Mouse (Mus musculus) CH12.LX (cell line): ENCODE data around the gene Ell. TPM values are rescaled to one million over a fixed set of nuclear protein-coding genes. Genes with fewer than 3 reads are reported as not detected.

Experiments
- DNase-seq: peaks from one replicate; pipeline ENCODE4 v3.0.0-alpha.2; 2013; ENCODE audit errors: extremely low read depth
- H3K27ac ChIP-seq: 2 replicates; pipeline ENCODE4 v1.5.1; 2012; ENCODE audit warnings: low read depth, mild to moderate bottlenecking, control low read depth, moderate library complexity; ENCODE audit not compliant: insufficient read depth
- H3K27me3 ChIP-seq: replicated peaks from 2 replicates; pipeline ENCODE3; 2012; ENCODE audit warnings: inconsistent platforms
- H3K36me3 ChIP-seq, 2 experiments: replicated peaks in 1 of 2; 2 replicates each; pipeline versions ENCODE3 to v1.6.1; 2012; ENCODE audit warnings: inconsistent platforms in 1 of 2, low read length in 1 of 2, mild to moderate bottlenecking in 1 of 2, mixed read lengths in 1 of 2, moderate library complexity in 1 of 2; ENCODE audit not compliant: control insufficient read depth in 1 of 2, insufficient read depth in 1 of 2
- H3K4me1 ChIP-seq, 2 experiments: 2 replicates each; pipeline ENCODE4 v1.6.1; 2012; ENCODE audit warnings: inconsistent platforms in 1 of 2, moderate library complexity in 1 of 2; ENCODE audit not compliant: insufficient read depth in 2 of 2, control insufficient read depth in 1 of 2
- H3K4me2 ChIP-seq: 2 replicates; pipeline ENCODE4 v1.6.1; 2012; ENCODE audit warnings: low read depth, mild to moderate bottlenecking, control low read depth; ENCODE audit not compliant: poor library complexity, insufficient read depth, severe bottlenecking
- H3K4me3 ChIP-seq, 3 experiments: fragments of 150-350 bp in 1 of 3; sonication (generic) in 1 of 3; replicated peaks in 1 of 3; 2 replicates each; pipeline versions ENCODE3 to v1.5.1; 2011 to 2012; ENCODE audit warnings: low read depth in 2 of 3, low read length in 2 of 3, mild to moderate bottlenecking in 2 of 3, moderate library complexity in 2 of 3, control low read depth in 1 of 3, improper control_type of control experiment in 1 of 3, inconsistent platforms in 1 of 3, mixed read lengths in 1 of 3; ENCODE audit not compliant: poor library complexity in 1 of 3
- H3K79me2 ChIP-seq: replicated peaks from 2 replicates; pipeline ENCODE4 v1.6.1; 2012; ENCODE audit warnings: mild to moderate bottlenecking, moderate library complexity; ENCODE audit not compliant: control insufficient read depth, poor library complexity, insufficient read depth, severe bottlenecking; ENCODE audit errors: extremely low read depth
- H3K9ac ChIP-seq: 2 replicates; pipeline ENCODE4 v1.6.1; 2012; ENCODE audit warnings: low read depth, mild to moderate bottlenecking, control low read depth, moderate library complexity; ENCODE audit not compliant: insufficient read depth
- H3K9me3 ChIP-seq: replicated peaks from 2 replicates; pipeline ENCODE3; 2012; ENCODE audit warnings: low read length, inconsistent platforms, mixed read lengths
- BHLHE40 ChIP-seq: IDR thresholded peaks from 2 replicates; pipeline ENCODE4 v1.6.1; 2011; ENCODE audit warnings: mild to moderate bottlenecking, low read depth, low read length, improper control_type of control experiment
- CTCF ChIP-seq, 2 experiments: IDR thresholded peaks in 1 of 2; conservative IDR thresholded peaks in 1 of 2; 2 replicates each; pipeline ENCODE4 v1.5.1; 2011 to 2012; ENCODE audit warnings: low read depth in 2 of 2, low read length in 2 of 2, improper control_type of control experiment in 1 of 2, inconsistent platforms in 1 of 2, mild to moderate bottlenecking in 1 of 2, moderate library complexity in 1 of 2
- E2F4 ChIP-seq: IDR thresholded peaks from 2 replicates; pipeline ENCODE4 v1.6.1; 2011; ENCODE audit warnings: low read depth, low read length, improper control_type of control experiment; ENCODE audit not compliant: insufficient replicate concordance
- ELF1 ChIP-seq: IDR thresholded peaks from 2 replicates; pipeline ENCODE4 v1.6.1; 2014; ENCODE audit warnings: low read depth, mild to moderate bottlenecking, inconsistent platforms, low read length, improper control_type of control experiment
- EP300 ChIP-seq: IDR thresholded peaks from 2 replicates; pipeline ENCODE4 v1.6.1; 2011; ENCODE audit warnings: low read length, improper control_type of control experiment
- ETS1 ChIP-seq: conservative IDR thresholded peaks from 2 replicates; pipeline ENCODE4 v1.6.1; 2012; ENCODE audit warnings: low read depth, mild to moderate bottlenecking, inconsistent platforms, low read length, improper control_type of control experiment, moderate library complexity
- GABPA ChIP-seq: IDR thresholded peaks from 2 replicates; pipeline ENCODE4 v1.6.1; 2012; ENCODE audit warnings: low read depth, low read length, improper control_type of control experiment, inconsistent platforms; ENCODE audit not compliant: insufficient replicate concordance
- HCFC1 ChIP-seq: IDR thresholded peaks from 2 replicates; pipeline ENCODE4 v1.6.1; 2012; ENCODE audit warnings: low read depth, mild to moderate bottlenecking, inconsistent platforms, low read length, improper control_type of control experiment
- IRF4 ChIP-seq: IDR thresholded peaks from 2 replicates; pipeline ENCODE4 v1.6.1; 2014; ENCODE audit warnings: low read depth, mild to moderate bottlenecking, inconsistent platforms, low read length, improper control_type of control experiment
- JUN ChIP-seq: IDR thresholded peaks from 2 replicates; pipeline ENCODE4 v1.6.1; 2011; ENCODE audit warnings: low read depth, mild to moderate bottlenecking, low read length, improper control_type of control experiment, moderate library complexity; ENCODE audit not compliant: insufficient read depth
- JUND ChIP-seq: conservative IDR thresholded peaks from 2 replicates; pipeline ENCODE4 v1.6.1; 2011; ENCODE audit warnings: low read depth, low read length, improper control_type of control experiment
- KAT2A ChIP-seq: IDR thresholded peaks from 2 replicates; pipeline ENCODE4 v1.6.1; 2012; ENCODE audit warnings: low read length, improper control_type of control experiment, inconsistent platforms; ENCODE audit not compliant: insufficient replicate concordance
- MAFK ChIP-seq: IDR thresholded peaks from 2 replicates; pipeline ENCODE4 v1.6.1; 2011; ENCODE audit warnings: low read length, improper control_type of control experiment; ENCODE audit not compliant: insufficient replicate concordance
- MAZ ChIP-seq: IDR thresholded peaks from 2 replicates; pipeline ENCODE4 v1.6.1; 2012; ENCODE audit warnings: low read depth, mild to moderate bottlenecking, inconsistent platforms, low read length, improper control_type of control experiment, moderate library complexity
- MEF2A ChIP-seq: IDR thresholded peaks from 2 replicates; pipeline ENCODE4 v1.6.1; 2014; ENCODE audit warnings: low read depth, mild to moderate bottlenecking, inconsistent platforms, low read length, improper control_type of control experiment, borderline replicate concordance
- MXI1 ChIP-seq: IDR thresholded peaks from 2 replicates; pipeline ENCODE4 v1.6.1; 2011; ENCODE audit warnings: mild to moderate bottlenecking, low read depth, low read length, improper control_type of control experiment
- MYC ChIP-seq: IDR thresholded peaks from 2 replicates; pipeline ENCODE4 v1.6.1; 2011; ENCODE audit warnings: low read depth, mild to moderate bottlenecking, improper control_type of control experiment, low read length
- NRF1 ChIP-seq: IDR thresholded peaks from 2 replicates; pipeline ENCODE4 v1.6.1; 2014; ENCODE audit warnings: low read depth, mild to moderate bottlenecking, inconsistent platforms, low read length, improper control_type of control experiment, moderate library complexity
- PAX5 ChIP-seq: IDR thresholded peaks from 2 replicates; pipeline ENCODE4 v1.6.1; 2012; ENCODE audit warnings: low read length, inconsistent platforms, mixed read lengths
- POLR2AphosphoS2 ChIP-seq: IDR thresholded peaks from 2 replicates; pipeline ENCODE4 v1.6.1; 2011; ENCODE audit warnings: low read depth, low read length, improper control_type of control experiment
- RCOR1 ChIP-seq: conservative IDR thresholded peaks from 2 replicates; pipeline ENCODE4 v1.6.1; 2012; ENCODE audit warnings: low read depth, mild to moderate bottlenecking, inconsistent platforms, low read length, improper control_type of control experiment
- SIN3A ChIP-seq: IDR thresholded peaks from 2 replicates; pipeline ENCODE4 v1.6.1; 2012; ENCODE audit warnings: low read length, improper control_type of control experiment, inconsistent platforms
- SMC3 ChIP-seq: IDR thresholded peaks from 2 replicates; pipeline ENCODE4 v1.6.1; 2011; ENCODE audit warnings: low read depth, low read length, improper control_type of control experiment
- TBP ChIP-seq: conservative IDR thresholded peaks from 2 replicates; pipeline ENCODE4 v1.6.1; 2011; ENCODE audit warnings: low read depth, low read length, improper control_type of control experiment
- TCF12 ChIP-seq: IDR thresholded peaks from 2 replicates; pipeline ENCODE4 v1.6.1; 2014; ENCODE audit warnings: low read depth, mild to moderate bottlenecking, inconsistent platforms, low read length, improper control_type of control experiment
- USF1 ChIP-seq: IDR thresholded peaks from 2 replicates; pipeline ENCODE4 v1.6.1; 2014; ENCODE audit warnings: low read depth, mild to moderate bottlenecking, inconsistent platforms, low read length, improper control_type of control experiment
- ZC3H11A ChIP-seq: IDR thresholded peaks from 2 replicates; pipeline ENCODE4 v1.6.1; 2012; ENCODE audit warnings: low read depth, mild to moderate bottlenecking, inconsistent platforms, low read length, improper control_type of control experiment
- ZKSCAN1 ChIP-seq: IDR thresholded peaks from 2 replicates; pipeline ENCODE4 v1.6.1; 2012; ENCODE audit warnings: low read depth, inconsistent platforms, low read length, improper control_type of control experiment, borderline replicate concordance
- ZMIZ1 ChIP-seq: IDR thresholded peaks from 2 replicates; pipeline ENCODE4 v1.6.1; 2012; ENCODE audit warnings: low read depth, mild to moderate bottlenecking, inconsistent platforms, low read length, improper control_type of control experiment
- ZNF384 ChIP-seq: IDR thresholded peaks from 2 replicates; pipeline ENCODE4 v1.6.1; 2012; ENCODE audit warnings: low read depth, low read length, improper control_type of control experiment, inconsistent platforms
- dilution Hi-C: fragments of 300-500 bp; cut with MboI; formaldehyde crosslinking; loops from 2 replicates; pipeline ENCODE4 v1.14.3; 2020; ENCODE audit warnings: low sequenced_read_pairs; ENCODE audit not compliant: extremely low pct_unique_long_range_greater_than_20kb, extremely low pct_ligation_motif_present
- in situ Hi-C: fragments of 300-500 bp; cut with MboI; formaldehyde crosslinking; loops from 3 replicates; pipeline ENCODE4 v1.14.3; 2019; ENCODE audit warnings: low sequenced_read_pairs, low pct_ligation_motif_present, low pct_unique_long_range_greater_than_20kb, mixed read lengths
- polyA plus RNA-seq: library from polyadenylated mRNA; unstranded; fragments of >175 nt; gene quantifications from 2 replicates; pipeline ENCODE4 v1.2.1, GENCODE M21; 2012; ENCODE audit warnings: low read depth; ENCODE audit not compliant: insufficient read length
- total RNA-seq, 2 experiments: library from RNA; depleted of rRNA; stranded (reverse); fragments of 300-350 nt in 1 of 2; fragments of >200 nt in 1 of 2; gene quantifications; 2 replicates each; pipeline ENCODE4 v1.2.3; 2012 to 2014

The Ell gene
- total and polyA plus RNA-seq, 3 experiments, result 6.5 to 17.9 (median 9.8) TPM

DNA sequence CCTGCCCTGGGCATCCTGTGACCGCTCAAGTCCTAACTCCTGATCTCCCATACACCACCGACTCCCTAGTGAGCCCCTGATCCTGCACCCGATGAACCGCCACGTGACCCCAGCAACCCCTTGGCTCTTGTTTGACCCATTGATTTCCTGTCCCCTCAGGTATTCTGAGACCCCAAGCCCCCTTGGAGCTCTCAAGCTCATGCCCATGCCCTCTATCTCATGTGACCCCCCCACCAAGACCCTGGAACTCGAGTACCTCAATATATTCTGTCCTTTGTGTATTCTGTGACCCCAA is 68.3 kb downstream of the Ell start:
- H3K9me3 ChIP-seq, result no peaks in the 10 kb centered on the region
- dilution Hi-C loops, result no loop called here
- peak overlapping the region; percentile 77 to 94 (median 79) for H3K4me3 ChIP-seq
- H3K27ac ChIP-seq, result no peak overlapping the region
- TF ChIP-seq USF1 (peak; percentile 25), MXI1 (no peak)
- no peaks in the 10 kb centered on the region for H3K27me3 ChIP-seq
- no peak for DNase-seq
- H3K9ac ChIP-seq, result peak overlapping the region; percentile 81
- in situ Hi-C loops, result loop anchor here (10.0 kb wide), 1 partner anchor 63 kb away; no protein-coding TSS in a partner anchor
- peak overlapping the region; percentile 29 for H3K4me2 ChIP-seq
- peaks cover 6 to 31% of the 10 kb centered on the region in 2 experiments for H3K36me3 ChIP-seq
- H3K4me1 ChIP-seq, result peaks cover 22 to 47% of the 10 kb centered on the region in 2 experiments
- peaks cover 9% of the 10 kb centered on the region; the same call in 1 of the 2 replicates for H3K79me2 ChIP-seq

DNA sequence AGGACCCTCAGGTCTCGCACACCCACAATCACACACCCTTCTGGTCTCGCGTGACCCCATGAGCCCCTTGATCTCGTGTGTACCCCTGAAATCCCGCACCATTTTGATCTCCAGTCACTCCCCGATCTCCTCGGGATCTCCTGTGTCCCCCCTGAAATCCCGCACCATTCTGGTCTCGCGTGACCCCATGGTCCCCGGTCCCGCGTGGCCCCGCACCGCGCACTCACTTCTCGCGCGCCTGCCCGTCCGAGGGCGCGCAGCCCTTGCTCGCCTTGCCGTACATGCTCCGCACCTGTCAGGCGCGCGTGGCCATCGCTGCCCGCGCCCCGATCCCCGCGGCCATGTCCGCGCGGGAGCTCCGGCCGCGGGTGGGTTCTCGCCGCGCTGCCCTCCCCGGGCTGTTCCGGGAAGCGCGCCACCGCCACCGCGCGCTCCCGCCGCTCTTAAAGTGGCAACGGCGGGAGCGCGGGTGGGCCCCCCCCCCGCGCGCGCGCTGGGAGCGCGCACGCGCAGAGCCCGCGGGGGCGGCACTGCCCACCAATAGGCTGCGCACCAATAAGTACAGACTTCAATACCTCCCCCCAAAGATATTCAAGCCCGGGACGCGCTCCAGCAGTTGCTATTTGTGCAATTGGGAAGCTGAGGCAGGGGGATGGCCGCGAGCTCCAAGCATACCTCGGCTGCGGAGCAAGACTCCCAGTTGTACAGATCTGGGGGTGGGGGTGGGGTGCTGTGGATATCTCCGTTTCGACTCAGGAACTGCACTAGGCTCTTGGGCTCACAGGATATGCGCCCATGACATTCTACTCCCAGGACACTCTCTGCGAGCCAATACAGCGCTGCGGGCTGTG is 68.9 kb downstream of the Ell start:
- Histone ChIP-seq H3K79me2 (peaks cover 9% of the 10 kb centered on the region; the same call in 1 of the 2 replicates), H3K4me1 (peaks cover 22 to 49% of the 10 kb centered on the region in 2 experiments), H3K4me2 (peak overlapping the region; percentile 84), H3K9ac (peak overlapping the region; percentile 81), H3K27ac (peak overlapping the region; percentile 29; the same call in 1 of the 2 replicates), H3K36me3 (peaks cover 3 to 26% of the 10 kb centered on the region in 2 experiments), H3K27me3 (no peaks in the 10 kb centered on the region), H3K9me3 (no peaks in the 10 kb centered on the region), H3K4me3 (peak overlapping the region; percentile 77 to 94 (median 79))
- in situ Hi-C loops, result loop anchor here (10.0 kb wide), 1 partner anchor 63 kb away; no protein-coding TSS in a partner anchor
- dilution Hi-C loops, result no loop called here
- peak; percentile 62 for DNase-seq
- TF ChIP-seq RCOR1 (no peak), BHLHE40 (no peak), SIN3A (peak; percentile 62), E2F4 (no peak), TBP (no peak), TCF12 (peak; percentile 60), PAX5 (no peak), ZMIZ1 (no peak), SMC3 (no peak), IRF4 (0 out of 2 replicates have a peak, but pooled peaks have one; percentile 5), NRF1 (peak; percentile 83), MAZ (peak; percentile 62; the same call in 1 of the 2 replicates), MAFK (no peak), JUND (no peak), USF1 (no peak), MEF2A (0 out of 2 replicates have a peak, but pooled peaks have one; percentile 11), ZC3H11A (no peak), ZKSCAN1 (no peak), ETS1 (no peak), GABPA (no peak), KAT2A (no peak), EP300 (no peak), CTCF (conservative IDR thresholded peaks at IDR 0.05 in 1 of 2, IDR thresholded peaks at IDR 0.05 in 1 of 2; ENCODE audit: low read depth in 2 of 2, low read length in 2 of 2) (no peak), ZNF384 (no peak), ELF1 (peak; percentile 78), MXI1 (0 out of 2 replicates have a peak, but pooled peaks have one; percentile 48), JUN (no peak), MYC (peak; percentile 30; the same call in 1 of the 2 replicates), HCFC1 (no peak), POLR2AphosphoS2 (no peak)
